Mouse (Mus musculus): Measurements from ENCODE around the gene Slc25a10.
A peak's percentile ranks its signal among the peaks of the same experiment; 100 is the strongest.

DNA sequence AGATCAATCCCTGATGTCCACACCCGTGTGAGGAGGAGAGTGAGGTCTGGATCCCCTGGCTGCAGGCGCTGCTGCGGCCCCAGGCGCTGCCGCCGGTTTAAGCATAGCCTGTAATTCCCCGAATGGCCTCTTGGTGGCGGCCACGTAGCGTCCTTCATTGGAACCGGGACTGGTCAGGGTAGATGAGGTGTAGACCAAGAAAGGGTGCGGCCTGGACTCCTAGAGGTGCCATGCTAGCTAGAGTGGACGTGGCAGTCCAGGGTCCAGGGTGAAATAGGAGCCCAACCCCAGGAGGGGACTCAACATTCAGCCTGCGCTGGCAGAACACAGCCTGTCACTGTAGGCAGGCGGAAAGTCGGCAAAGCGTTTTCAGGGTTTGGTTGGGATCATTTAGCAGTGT is 24.0 kb downstream of the Slc25a10 start:
- TF ChIP-seq CTCF (IDR thresholded peaks at IDR 0.05; ENCODE audit: extremely low read depth, insufficient read length, insufficient replicate concordance, low read depth, low read length) (peak; percentile 93), POLR2A (IDR thresholded peaks at IDR 0.05; ENCODE audit: low read depth, low read length) (no peak; the same call in 1 of the 2 replicates)

Measured in small intestine, adult 2 months (tissue).